Mouse (Mus musculus) cerebellum, postnatal 10 days (tissue): ENCODE measurements around the gene Krtap19-3.

Experiments used
- DNase-seq, 2 experiments: peaks; one replicate each; pipeline ENCODE4 v3.0.0; 2021; ENCODE audit warnings: mixed read lengths in 2 of 2

Gene Krtap19-3

GRCm38 (mm10) chr16:88877938-88878337 lies at the start of gene Krtap19-3:
Gene Krtap19-3, minus strand, starts transcription at chr16:88878038.
- no peak for DNase-seq

GRCm38 (mm10) chr16:88896357-88896756 lies 18.5 kb upstream of the Krtap19-3 start, which contains the start of gene Krtap19-5:
Gene Krtap19-5, minus strand, starts transcription at chr16:88896457.
- no peak for DNase-seq

- DNase-seq: no peak
These were observed 9.0 kb upstream of the Krtap19-3 start for GRCm38 (mm10) chr16:88886870-88887269.

- DNase-seq: no peak
These were observed 7.2 kb upstream of the Krtap19-3 start, which contains the start of gene Krtap19-4 for GRCm38 (mm10) chr16:88884989-88885388. Gene Krtap19-4, minus strand, starts transcription at chr16:88885089.

GRCm38 (mm10) chr16:88874169-88874568 lies 3.7 kb downstream of the Krtap19-3 start, which contains the start of gene Krtap19-2:
Gene Krtap19-2, minus strand, starts transcription at chr16:88874269.
- DNase-seq: no peak

GRCm38 (mm10) chr16:88869311-88869710 lies 8.5 kb downstream of the Krtap19-3 start, which contains the start of gene Krtap19-1:
Gene Krtap19-1, minus strand, starts transcription at chr16:88869411.
- no peak for DNase-seq

GRCm38 (mm10) chr16:88864887-88865407 lies 12.9 kb downstream of the Krtap19-3 start:
- DNase-seq: no peak

- DNase-seq: peak; percentile 56 to 59
These were observed 26.4 kb downstream of the Krtap19-3 start for GRCm38 (mm10) chr16:88851450-88851849.

GRCm38 (mm10) chr16:88848558-88848957 lies 29.3 kb downstream of the Krtap19-3 start:
- no peak for DNase-seq

GRCm38 (mm10) chr16:88847363-88847762 lies 30.5 kb downstream of the Krtap19-3 start:
- DNase-seq: no peak
